Mouse (Mus musculus) neural tube, embryonic 11.5 days (tissue): Measurements from ENCODE around the gene Trim66. TPM values are rescaled to one million over a fixed set of nuclear protein-coding genes. Genes with fewer than 3 reads are reported as not detected.

Source experiments
- ATAC-seq: fragments of 200-750 bp; cut with Nextera tagmentation; 2 replicates; pipeline ENCODE4 v1.8.0; 2017; ENCODE audit warnings: moderate number of reproducible peaks, mild to moderate bottlenecking, moderate TSS enrichment, moderate library complexity; ENCODE audit not compliant: insufficient read depth, low FRiP score, low TSS enrichment
- DNase-seq: peaks from one replicate; pipeline ENCODE4 v3.0.0-alpha.2; 2015; ENCODE audit warnings: low spot score
- H3K27ac ChIP-seq: fragments of 300-500 bp; sonication (generic); 2 replicates; pipeline ENCODE4 v1.5.1; 2014; ENCODE audit warnings: low read depth, mild to moderate bottlenecking, low read length
- H3K27me3 ChIP-seq: fragments of 300-500 bp; sonication (generic); 2 replicates; pipeline ENCODE4 v1.6.1; 2014; ENCODE audit warnings: mild to moderate bottlenecking, low read length, mixed read lengths; ENCODE audit not compliant: control insufficient read depth, insufficient read depth
- H3K36me3 ChIP-seq: fragments of 300-500 bp; sonication (generic); 2 replicates; pipeline ENCODE4 v1.6.1; 2014; ENCODE audit warnings: mild to moderate bottlenecking, low read length, moderate library complexity, mixed read lengths; ENCODE audit not compliant: control insufficient read depth, insufficient read depth
- H3K4me1 ChIP-seq: fragments of 300-500 bp; sonication (generic); 2 replicates; pipeline ENCODE4 v1.6.1; 2014; ENCODE audit warnings: low read length, mixed read lengths; ENCODE audit not compliant: control insufficient read depth, insufficient read depth
- H3K4me2 ChIP-seq: fragments of 300-500 bp; sonication (generic); 2 replicates; pipeline ENCODE4 v1.6.1; 2014; ENCODE audit warnings: low read depth, mild to moderate bottlenecking, moderate library complexity
- H3K4me3 ChIP-seq: fragments of 300-500 bp; sonication (generic); 2 replicates; pipeline ENCODE4 v1.5.1; 2014; ENCODE audit warnings: low read depth, low read length
- H3K9ac ChIP-seq: fragments of 300-500 bp; sonication (generic); 2 replicates; pipeline ENCODE4 v1.6.1; 2014; ENCODE audit warnings: mild to moderate bottlenecking, low read length
- H3K9me3 ChIP-seq: fragments of 300-500 bp; sonication (generic); 2 replicates; pipeline ENCODE4 v1.6.1; 2016; ENCODE audit warnings: low read length; ENCODE audit not compliant: control insufficient read depth
- WGBS: fragments of 180-500 bp; shearing (Covaris S2); extraction: QIAGEN DNeasy Blood & Tissue Kit; methylation state at CpG from one replicate; pipeline ENCODE4 v1.1.7; 2014; 5-methylcytosine and 5-hydroxymethylcytosine counted together
- polyA plus RNA-seq: library from polyadenylated mRNA; unstranded; fragments of >200 nt; fragmentation: Nextera tagmentation; extraction: Ambion mirVana; gene quantifications from 2 replicates; pipeline ENCODE4 v1.2.1, GENCODE M21; 2014

Gene Trim66
- polyA plus RNA-seq, 1 experiment from 2014 or later: 0.15 TPM

DNA sequence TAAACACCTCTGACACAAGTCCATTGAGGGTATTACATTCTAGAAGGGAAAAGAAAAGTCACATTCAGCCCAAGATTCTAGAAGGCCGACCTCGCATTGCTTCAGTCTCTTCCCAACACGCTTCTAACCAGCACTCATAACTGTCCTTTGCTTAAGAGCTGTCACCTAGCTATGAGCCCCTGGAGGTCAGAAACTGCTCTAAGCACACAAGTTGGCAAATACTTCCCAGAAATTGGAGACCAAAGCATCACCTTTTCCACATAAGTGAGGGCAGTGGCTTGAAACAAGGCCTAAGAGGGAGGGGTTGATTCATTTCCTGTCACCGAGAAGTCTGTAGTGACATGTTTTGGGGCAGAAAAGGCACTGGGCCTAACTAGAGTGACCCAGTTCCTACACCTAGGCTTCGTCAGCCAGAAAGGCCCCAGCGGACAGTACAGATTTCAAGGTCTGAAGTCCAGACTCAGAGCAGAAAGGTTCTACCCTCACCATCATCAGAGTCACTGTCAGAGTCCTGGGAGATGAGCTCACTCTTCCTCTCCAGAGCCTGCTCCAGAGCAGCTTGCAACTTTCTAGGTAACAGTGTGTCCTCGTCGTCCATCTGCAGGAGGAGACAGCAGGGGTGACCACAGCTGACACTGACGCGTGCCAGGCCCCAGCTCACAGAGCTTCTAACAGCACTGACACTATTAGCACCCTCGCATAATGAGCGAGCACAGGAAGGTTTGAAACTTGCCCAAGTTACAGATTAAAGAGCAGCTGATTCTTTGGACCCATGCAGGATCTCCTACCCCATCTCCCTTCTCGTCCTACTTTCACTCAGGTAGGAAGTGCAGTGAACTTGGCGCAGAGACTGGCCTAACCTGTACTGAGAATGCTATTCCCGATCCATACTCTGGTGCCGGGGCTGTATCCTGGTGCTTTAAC lies 18.1 kb upstream of the Trim66 start:
- Histone ChIP-seq H3K4me2 (no peak overlapping the region), H3K27me3 (no peaks in the 10 kb centered on the region), H3K9me3 (no peaks in the 10 kb centered on the region), H3K4me1 (no peaks in the 10 kb centered on the region), H3K9ac (no peak overlapping the region), H3K27ac (no peak overlapping the region), H3K36me3 (peaks cover 10% of the 10 kb centered on the region), H3K4me3 (no peak overlapping the region)
- DNase-seq (no peak), ATAC-seq (no peak)
- 78% methylated on average over 16 of the region's 16 CpGs for WGBS

GRCm38 (mm10) chr7:109524763-109525162 lies 16.8 kb upstream of the Trim66 start:
- Histone ChIP-seq H3K4me2 (no peak overlapping the region), H3K9me3 (no peaks in the 10 kb centered on the region), H3K36me3 (peaks cover 8% of the 10 kb centered on the region), H3K4me1 (peaks cover 5% of the 10 kb centered on the region; the same call in 1 of the 2 replicates), H3K27ac (no peak overlapping the region), H3K4me3 (no peak overlapping the region), H3K9ac (no peak overlapping the region), H3K27me3 (no peaks in the 10 kb centered on the region)
- no peak for DNase-seq
- WGBS: 94% methylated on average over 3 of the region's 3 CpGs
- ATAC-seq: no peak

- Histone ChIP-seq H3K9ac (no peak overlapping the region), H3K4me1 (peaks cover 6% of the 10 kb centered on the region; the same call in 1 of the 2 replicates), H3K27ac (no peak overlapping the region), H3K27me3 (no peaks in the 10 kb centered on the region), H3K4me3 (no peak overlapping the region), H3K36me3 (peaks cover 8% of the 10 kb centered on the region), H3K4me2 (no peak overlapping the region), H3K9me3 (no peaks in the 10 kb centered on the region)
- ATAC-seq (no peak), DNase-seq (no peak)
Observed at GRCm38 (mm10) chr7:109524442-109524744, 16.5 kb upstream of the Trim66 start.

DNA sequence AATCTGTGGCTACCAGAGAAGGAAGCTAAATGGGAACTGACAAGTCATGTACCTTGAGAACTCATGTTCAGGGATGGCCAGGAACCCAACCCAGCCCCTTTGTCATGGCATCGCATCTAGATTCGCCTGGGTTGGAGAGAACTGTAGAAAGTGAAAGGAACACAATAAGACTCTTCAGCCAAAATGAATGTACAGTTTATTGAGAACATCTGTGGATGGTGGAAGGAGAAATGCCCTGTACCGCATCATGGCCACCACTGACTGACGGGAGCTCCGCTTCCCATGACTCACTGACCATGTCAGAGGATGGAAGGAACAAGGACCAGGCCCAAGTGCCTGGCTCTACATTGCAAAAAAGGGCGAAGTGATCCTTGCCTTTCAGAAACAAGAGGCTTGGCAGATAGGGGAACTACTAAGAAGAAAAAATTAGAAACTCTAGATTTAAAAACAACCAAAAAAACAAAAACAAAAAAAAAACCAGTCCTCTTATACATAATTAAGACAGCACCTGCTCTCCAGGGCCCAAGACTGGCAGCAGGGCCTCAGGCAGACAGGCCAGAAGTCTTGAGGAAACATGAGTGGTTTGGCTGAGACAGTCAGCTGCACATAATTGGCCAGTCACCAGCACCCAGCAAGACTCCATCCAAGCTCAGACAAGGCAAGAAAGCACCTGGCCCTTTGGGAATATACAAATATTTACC lies 16.0 kb upstream of the Trim66 start:
- Histone ChIP-seq H3K27ac (no peak overlapping the region), H3K36me3 (peaks cover 8% of the 10 kb centered on the region), H3K4me2 (no peak overlapping the region), H3K4me1 (peaks cover 6% of the 10 kb centered on the region; the same call in 1 of the 2 replicates), H3K4me3 (no peak overlapping the region), H3K9ac (no peak overlapping the region), H3K27me3 (no peaks in the 10 kb centered on the region), H3K9me3 (no peaks in the 10 kb centered on the region)
- 72% methylated on average over 6 of the region's 6 CpGs for WGBS
- no peak for DNase-seq
- no peak for ATAC-seq

DNA sequence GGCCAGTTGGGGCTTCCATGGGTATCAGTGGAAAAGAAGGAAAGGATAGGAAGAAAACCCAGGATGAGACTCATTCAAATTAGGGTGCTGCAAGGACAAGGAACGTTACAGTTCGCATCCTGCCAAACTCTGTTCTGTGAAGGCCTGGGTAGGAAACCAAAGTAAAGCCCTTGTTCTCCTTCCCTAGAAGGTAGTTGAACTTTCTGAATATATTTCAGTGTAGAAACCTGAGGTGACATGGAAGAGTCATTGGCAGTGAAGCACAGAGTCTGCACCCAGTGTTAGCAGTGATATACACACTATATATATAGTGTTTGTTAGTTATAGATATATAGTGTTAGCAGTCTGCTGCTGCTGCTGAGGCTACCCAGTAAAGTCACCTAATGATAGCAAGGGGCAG lies 15.4 kb upstream of the Trim66 start:
- H3K4me1 ChIP-seq: peaks cover 6% of the 10 kb centered on the region; the same call in 1 of the 2 replicates
- peaks cover 8% of the 10 kb centered on the region for H3K36me3 ChIP-seq
- no peak overlapping the region for H3K9ac ChIP-seq
- ATAC-seq (no peak), DNase-seq (no peak)
- H3K4me2 ChIP-seq: no peak overlapping the region
- 69% methylated on average over 2 of the region's 2 CpGs for WGBS
- no peaks in the 10 kb centered on the region for H3K9me3 ChIP-seq
- no peak overlapping the region for H3K27ac ChIP-seq
- H3K27me3 ChIP-seq: no peaks in the 10 kb centered on the region
- H3K4me3 ChIP-seq: no peak overlapping the region

GRCm38 (mm10) chr7:109522084-109522483 lies 14.2 kb upstream of the Trim66 start:
- WGBS: 84% methylated on average over 5 of the region's 5 CpGs
- H3K9me3 ChIP-seq: no peaks in the 10 kb centered on the region
- H3K27me3 ChIP-seq: no peaks in the 10 kb centered on the region
- H3K27ac ChIP-seq: no peak overlapping the region
- DNase-seq (no peak), ATAC-seq (no peak)
- no peak overlapping the region for H3K4me3 ChIP-seq
- peaks cover 8% of the 10 kb centered on the region for H3K36me3 ChIP-seq
- no peak overlapping the region for H3K4me2 ChIP-seq
- H3K9ac ChIP-seq: no peak overlapping the region
- H3K4me1 ChIP-seq: peaks cover 6% of the 10 kb centered on the region; the same call in 1 of the 2 replicates

DNA sequence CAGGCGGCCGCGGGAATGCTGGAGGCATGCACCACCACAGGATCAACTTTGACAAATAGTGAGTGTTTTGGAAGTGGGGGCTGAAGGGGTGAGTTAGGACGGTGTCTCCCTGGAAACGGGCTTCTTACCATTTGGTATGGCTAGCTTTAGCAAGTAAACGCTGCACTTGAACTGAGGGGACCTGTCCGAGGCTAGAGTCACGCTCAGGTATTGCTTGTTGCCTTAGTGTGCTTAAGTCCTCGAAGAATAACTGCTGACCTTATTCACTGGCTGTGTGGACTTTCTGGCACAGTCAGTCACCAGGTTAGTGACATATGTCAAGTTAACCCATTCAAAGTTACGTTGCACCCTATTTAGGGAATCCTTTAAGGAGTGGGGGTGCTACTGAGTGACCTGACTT lies 12.0 kb upstream of the Trim66 start:
- H3K27ac ChIP-seq: peak overlapping the region; percentile 90; the same call in 1 of the 2 replicates
- H3K4me1 ChIP-seq: peaks cover 6% of the 10 kb centered on the region; the same call in 1 of the 2 replicates
- H3K4me2 ChIP-seq: peak overlapping the region; percentile 78
- no peak for ATAC-seq
- H3K9ac ChIP-seq: peak overlapping the region; percentile 99
- no peaks in the 10 kb centered on the region for H3K9me3 ChIP-seq
- no peak for DNase-seq
- 3% methylated on average over 10 of the region's 10 CpGs for WGBS
- H3K4me3 ChIP-seq: peak overlapping the region; percentile 99
- peaks cover 8% of the 10 kb centered on the region for H3K36me3 ChIP-seq
- no peaks in the 10 kb centered on the region for H3K27me3 ChIP-seq

- peak within 1 kb of the TSS; percentile 99 for H3K4me3 ChIP-seq
- H3K9me3 ChIP-seq: no peaks in the 10 kb centered on the region
- H3K4me2 ChIP-seq: peak within 1 kb of the TSS; percentile 78
- H3K9ac ChIP-seq: peak within 1 kb of the TSS; percentile 99
- ATAC-seq (peak; percentile 94), DNase-seq (peak; percentile 99)
- H3K36me3 ChIP-seq: peaks cover 8% of the 10 kb centered on the region
- peak within 1 kb of the TSS; percentile 90 for H3K27ac ChIP-seq
- whole genome bisulfite sequencing: under 1% methylated on average over 70 of the region's 72 CpGs
- no peaks in the 10 kb centered on the region for H3K27me3 ChIP-seq
- peaks cover 6% of the 10 kb centered on the region; the same call in 1 of the 2 replicates for H3K4me1 ChIP-seq
Observed at GRCm38 (mm10) chr7:109518838-109519696, 11.1 kb upstream of the Trim66 start, which contains the start of gene Rpl27a. Rpl27a (plus strand) TSS chr7:109519147.
